Mouse (Mus musculus) cortical plate, adult 2 months (tissue): Measurements from ENCODE around the gene Tmem199. TPM values are rescaled to one million over a fixed set of nuclear protein-coding genes. Genes with fewer than 3 reads are reported as not detected.

ENCODE experiments used
- H3K27ac ChIP-seq: fragments of 200-500 bp; 2 replicates; pipeline ENCODE4 v1.5.1; 2012; ENCODE audit warnings: low read length, control low read depth, inconsistent platforms; ENCODE audit not compliant: insufficient read depth
- H3K4me1 ChIP-seq: fragments of 200-500 bp; 2 replicates; pipeline ENCODE4 v1.6.1; 2011; ENCODE audit warnings: low read length; ENCODE audit not compliant: control insufficient read depth, insufficient read depth
- H3K4me3 ChIP-seq: fragments of 200-500 bp; 2 replicates; pipeline ENCODE4 v1.5.1; 2011; ENCODE audit warnings: mild to moderate bottlenecking, low read length, control low read depth; ENCODE audit not compliant: insufficient read depth
- CTCF ChIP-seq: fragments of 200-500 bp; IDR thresholded peaks from 2 replicates; pipeline ENCODE4 v1.5.1; 2011; ENCODE audit warnings: mild to moderate bottlenecking, control low read depth, low read length; ENCODE audit not compliant: insufficient read depth; ENCODE audit errors: extremely low read depth
- POLR2A ChIP-seq: fragments of 200-500 bp; IDR thresholded peaks from 2 replicates; pipeline ENCODE4 v1.6.1; 2011; ENCODE audit warnings: mild to moderate bottlenecking, low read length, control low read depth; ENCODE audit not compliant: insufficient read depth; ENCODE audit errors: extremely low read depth
- polyA plus RNA-seq: library from polyadenylated mRNA; depleted of rRNA; stranded (reverse); fragments of >200 nt; gene quantifications from 2 replicates; pipeline ENCODE4 v1.2.3, GENCODE M21; 2012

Tmem199 gene
- polyA plus RNA-seq, 1 experiment, result 57.8 TPM

DNA sequence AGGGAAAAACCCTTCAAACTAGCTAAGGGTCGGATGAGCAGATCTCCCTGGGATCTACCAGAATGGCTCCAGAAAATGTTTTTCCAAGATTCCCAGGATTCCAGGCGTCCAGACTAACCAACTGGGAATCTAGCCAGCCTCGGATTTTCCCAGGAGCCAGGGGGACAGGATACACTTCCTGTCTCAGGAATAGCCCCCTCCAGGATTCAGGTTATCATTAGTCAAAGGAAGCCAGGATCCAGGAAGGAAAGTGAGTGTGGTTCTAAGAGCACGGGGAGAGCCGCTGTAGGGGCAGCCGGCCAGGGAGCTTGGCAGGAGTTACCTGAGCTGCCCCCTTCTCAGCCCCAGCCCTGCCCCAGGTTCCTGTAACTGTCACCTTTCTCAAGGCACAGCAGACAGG is 19.1 kb upstream of the Tmem199 start:
- TF ChIP-seq CTCF, result no peak
- TF ChIP-seq POLR2A, result no peak
- H3K4me3 ChIP-seq, result no peak overlapping the region
- peaks cover 3% of the 10 kb centered on the region; the same call in 1 of the 2 replicates for H3K4me1 ChIP-seq
- H3K27ac ChIP-seq, result peak overlapping the region; percentile 15; the same call in 1 of the 2 replicates

DNA sequence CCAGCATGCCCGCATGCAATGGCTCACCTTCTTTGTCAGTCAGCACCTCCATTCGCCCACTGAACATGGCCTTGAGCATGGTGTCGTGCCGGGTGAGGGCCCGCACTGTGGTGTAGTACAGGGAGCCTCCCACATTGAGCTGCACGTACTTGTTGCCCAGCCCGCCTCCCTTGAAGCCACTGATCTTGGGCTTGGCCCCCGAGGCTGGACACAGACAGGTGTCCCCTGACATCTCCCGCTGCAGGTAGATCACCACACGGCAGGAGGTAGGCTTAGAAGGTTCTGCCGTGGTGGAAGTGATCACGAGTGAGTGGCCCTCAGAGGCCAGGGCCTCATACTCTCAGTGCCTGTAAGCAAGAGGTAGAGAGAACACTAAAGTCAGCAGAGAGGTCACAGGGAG is 18.0 kb upstream of the Tmem199 start:
- no peak overlapping the region for H3K27ac ChIP-seq

DNA sequence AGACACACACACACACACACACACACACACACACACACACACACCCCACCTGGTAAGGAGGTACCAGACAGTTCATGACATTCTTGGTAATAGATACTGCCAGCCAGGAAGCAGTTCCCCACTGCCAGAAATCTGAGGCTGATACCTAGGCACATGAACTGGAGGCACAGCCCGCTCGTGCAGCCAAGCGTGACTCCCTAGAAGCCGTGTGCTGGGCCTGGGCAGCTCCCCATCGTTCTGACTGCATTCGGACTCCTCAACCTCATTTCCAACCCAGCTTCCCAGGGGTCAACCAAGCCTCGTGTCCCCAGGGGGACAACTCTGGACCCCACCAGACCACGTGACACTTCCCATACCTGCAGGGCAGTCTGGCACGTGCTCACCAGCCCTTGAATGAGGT is 16.7 kb upstream of the Tmem199 start:
- no peaks in the 10 kb centered on the region for H3K4me1 ChIP-seq
- TF ChIP-seq POLR2A, result no peak
- TF ChIP-seq CTCF, result no peak
- H3K4me3 ChIP-seq, result no peak overlapping the region
- H3K27ac ChIP-seq, result no peak overlapping the region

More for the DNA sequence above, 18.0 kb upstream of the Tmem199 start:
- peaks cover under 1% of the 10 kb centered on the region; the same call in 1 of the 2 replicates for H3K4me1 ChIP-seq
- TF ChIP-seq POLR2A (no peak), CTCF (no peak)
- H3K4me3 ChIP-seq, result no peak overlapping the region

DNA sequence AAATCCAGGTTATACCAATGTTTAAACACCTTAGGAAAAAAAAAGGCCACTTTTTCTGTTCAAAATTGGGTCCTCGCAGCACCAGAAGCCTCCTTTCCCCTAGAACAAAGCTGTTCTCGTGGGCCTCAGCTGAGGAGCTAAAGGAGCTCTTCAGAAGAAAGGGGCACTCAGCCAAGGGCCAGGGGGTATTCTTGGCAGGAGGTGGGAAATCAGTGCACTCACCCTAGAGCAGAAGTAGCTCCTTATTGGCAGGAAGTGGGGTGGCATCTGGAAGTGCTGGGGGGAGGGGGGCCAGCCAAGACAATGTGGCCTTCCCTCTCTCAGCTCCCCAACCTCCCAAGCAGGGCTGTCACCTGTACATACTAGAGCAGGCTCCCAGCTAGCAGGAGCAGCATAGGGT is 12.9 kb upstream of the Tmem199 start:
- Histone ChIP-seq H3K27ac (no peak overlapping the region), H3K4me1 (no peaks in the 10 kb centered on the region), H3K4me3 (no peak overlapping the region)
- no peak for TF ChIP-seq POLR2A

DNA sequence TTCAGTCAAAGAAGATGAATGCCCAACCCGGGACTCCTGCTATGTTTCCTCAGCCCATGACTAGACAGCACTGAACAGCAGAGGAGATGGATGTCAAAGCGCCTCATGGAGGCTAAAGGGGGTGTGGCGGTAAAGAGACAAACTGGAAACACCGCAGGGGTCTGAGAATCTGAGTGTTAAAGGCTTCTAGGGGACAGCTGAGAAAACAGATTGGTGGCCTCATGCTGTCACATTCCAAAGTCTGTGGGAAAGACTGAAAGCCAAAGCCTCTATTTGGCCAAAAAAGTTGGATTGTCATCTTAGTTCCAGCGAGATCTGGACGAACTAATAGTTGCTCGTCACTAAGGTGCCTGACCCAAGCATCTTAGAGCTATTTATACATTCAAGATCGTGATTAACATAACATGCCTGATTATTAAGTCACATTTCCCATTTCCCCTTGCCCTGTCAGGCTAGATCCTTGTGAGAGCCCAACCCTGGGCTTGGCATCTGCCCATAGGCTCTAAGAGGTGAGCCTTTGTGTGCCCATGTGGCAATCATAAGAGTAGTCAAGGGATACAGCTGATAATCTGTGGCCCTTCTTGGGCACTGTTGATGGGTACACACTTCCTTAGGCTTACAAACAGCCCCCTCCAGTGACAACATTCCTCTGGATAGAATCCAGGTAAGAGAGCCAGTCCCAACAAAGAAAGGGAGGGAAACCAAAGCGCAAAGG is 11.4 kb upstream of the Tmem199 start:
- no peak overlapping the region for H3K4me3 ChIP-seq
- no peak for TF ChIP-seq CTCF
- TF ChIP-seq POLR2A, result no peak
- H3K27ac ChIP-seq, result peak overlapping the region; percentile 70
- no peaks in the 10 kb centered on the region for H3K4me1 ChIP-seq

DNA sequence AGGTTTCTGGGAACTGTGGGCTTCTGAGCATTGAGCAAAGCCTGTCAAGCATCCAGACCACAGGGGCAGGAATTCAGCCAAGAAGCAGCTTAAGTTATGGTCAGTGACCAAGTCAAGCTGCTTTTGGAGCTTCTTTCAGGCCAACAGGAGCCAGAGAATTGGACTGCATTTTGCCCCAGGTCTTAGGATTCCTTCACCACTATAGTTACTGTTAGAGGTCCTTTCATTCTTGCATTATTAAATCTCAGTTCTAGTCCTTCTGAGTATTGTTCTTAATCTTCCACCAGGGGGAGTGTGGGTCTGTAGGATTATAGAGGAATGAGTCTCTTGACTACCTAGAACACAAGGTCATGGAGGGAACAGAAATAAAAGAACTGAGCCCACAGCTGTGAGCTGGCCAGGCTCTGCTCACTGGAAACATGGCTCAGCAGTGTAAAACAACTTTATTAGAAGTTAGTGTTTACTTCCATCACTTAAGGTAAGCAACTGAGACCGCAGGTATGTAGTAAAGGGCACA is 10.6 kb upstream of the Tmem199 start:
- Histone ChIP-seq H3K4me3 (no peak overlapping the region), H3K27ac (no peak overlapping the region), H3K4me1 (no peaks in the 10 kb centered on the region)
- TF ChIP-seq CTCF (0 out of 2 replicates have a peak, but pooled peaks have one; percentile 16), POLR2A (no peak)

DNA sequence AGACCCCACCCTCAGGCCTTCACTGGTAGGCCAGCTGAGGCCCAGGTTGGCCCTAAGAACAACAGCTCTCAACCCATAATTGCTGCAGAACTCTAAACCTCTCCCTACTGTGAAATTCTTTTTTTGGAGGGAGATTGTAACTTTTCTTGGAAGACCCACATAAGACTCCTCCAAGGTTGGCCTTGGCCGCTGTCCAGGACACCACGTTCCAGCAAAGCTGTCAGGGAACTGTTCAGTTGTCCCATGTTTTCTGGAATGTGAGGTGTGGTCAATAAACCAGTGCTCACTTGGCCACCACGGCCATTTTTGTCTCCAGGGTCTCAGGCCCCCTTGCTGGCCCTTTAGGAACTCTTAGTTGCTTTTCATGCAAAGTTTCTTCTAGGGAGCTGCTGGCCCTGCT is 9.9 kb upstream of the Tmem199 start:
- Histone ChIP-seq H3K27ac (no peak overlapping the region), H3K4me1 (no peaks in the 10 kb centered on the region), H3K4me3 (no peak overlapping the region)
- no peak for TF ChIP-seq CTCF
- TF ChIP-seq POLR2A, result no peak

DNA sequence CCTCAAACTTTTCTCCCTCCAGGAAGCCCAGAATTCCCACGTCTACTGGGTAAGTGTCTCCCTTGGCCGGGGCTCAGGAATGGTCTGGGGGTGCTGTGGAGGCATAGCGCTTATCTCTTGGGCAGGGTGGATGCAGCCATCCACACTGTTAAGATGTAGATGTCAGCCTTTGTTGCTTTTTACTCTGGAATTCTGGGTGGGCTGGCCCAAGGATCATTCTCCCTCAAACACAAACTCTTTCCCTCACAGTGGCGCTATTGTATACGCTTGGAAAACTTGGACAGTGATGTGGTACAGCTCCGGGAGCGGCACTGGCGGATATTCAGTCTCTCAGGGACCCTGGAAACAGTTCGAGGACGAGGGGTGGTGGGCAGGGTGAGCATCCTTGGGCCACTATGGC is 7.0 kb upstream of the Tmem199 start:
- TF ChIP-seq CTCF (no peak), POLR2A (no peak)
- H3K27ac ChIP-seq, result no peak overlapping the region
- H3K4me1 ChIP-seq, result no peaks in the 10 kb centered on the region
- H3K4me3 ChIP-seq, result no peak overlapping the region

DNA sequence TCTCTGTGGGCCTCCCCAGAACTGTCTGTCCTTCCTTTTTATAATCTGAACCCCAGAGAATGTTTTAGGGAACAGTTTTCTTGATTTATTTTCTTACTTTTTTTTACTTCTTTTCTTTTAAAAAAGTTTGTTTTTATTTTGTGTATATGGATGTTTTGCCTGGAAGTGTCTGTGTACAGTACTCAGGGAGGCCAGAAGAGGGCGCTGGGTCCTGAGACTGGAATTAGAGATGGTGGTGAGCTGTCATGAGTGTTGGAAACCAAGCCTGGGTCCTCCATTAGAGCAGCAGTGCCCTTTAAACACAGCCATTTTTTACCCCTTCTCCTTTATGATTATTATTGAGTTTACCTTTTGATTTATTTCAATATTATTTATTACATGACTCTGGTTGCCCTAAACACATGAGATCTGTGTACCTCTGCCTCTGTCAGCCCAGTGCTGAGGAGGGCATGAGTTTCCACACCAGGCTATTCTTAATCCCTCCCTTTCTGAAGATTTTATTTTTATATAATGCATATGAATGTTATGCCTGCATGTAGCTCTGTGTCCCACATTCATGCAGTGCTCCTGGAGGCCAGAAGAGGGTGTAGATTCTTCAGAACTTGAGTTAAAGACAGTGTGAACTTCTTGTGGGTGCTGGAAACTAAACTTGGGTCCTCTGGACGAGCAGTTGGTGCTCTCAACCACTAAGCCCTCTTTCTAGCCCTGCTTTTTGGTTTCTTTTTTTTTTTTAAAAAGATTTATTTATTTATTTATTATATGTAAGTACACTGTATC is 3.8 kb upstream of the Tmem199 start:
- H3K4me3 ChIP-seq, result no peak overlapping the region
- H3K27ac ChIP-seq, result no peak overlapping the region
- H3K4me1 ChIP-seq, result peaks cover 5% of the 10 kb centered on the region; the same call in 1 of the 2 replicates
- TF ChIP-seq CTCF (no peak), POLR2A (no peak)

DNA sequence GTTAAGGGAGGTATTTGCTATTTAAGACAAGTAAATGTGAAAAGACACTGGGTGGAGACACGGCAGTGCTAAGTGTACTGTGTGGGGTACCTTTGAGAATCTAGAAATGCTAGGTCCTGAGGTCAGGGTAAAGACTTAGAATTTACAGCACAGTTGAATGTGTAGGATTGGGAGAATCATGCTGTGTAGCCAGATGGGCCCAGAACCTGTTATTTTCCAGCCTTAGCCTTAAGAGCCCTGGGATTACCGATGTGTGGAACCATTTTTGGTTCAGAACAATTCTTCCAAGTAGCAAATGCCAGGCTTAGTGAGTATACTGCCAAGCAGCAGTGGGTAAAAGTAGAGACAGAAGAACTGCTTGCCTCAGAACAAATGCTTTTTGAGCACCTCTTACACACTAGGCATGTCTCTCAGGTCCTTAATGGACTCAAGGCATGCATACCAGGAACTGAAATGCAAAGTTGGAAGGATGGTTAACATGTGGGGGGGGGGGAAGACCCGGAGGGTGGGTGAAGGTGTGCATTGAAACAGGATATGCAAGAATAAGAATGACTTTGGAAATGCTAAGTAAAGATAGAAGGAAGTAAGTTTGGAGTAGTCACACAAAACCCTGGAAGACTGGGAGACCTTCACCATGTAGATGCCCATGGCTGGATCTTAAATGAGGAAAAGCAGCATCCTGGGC is 1.3 kb upstream of the Tmem199 start:
- peaks cover 5% of the 10 kb centered on the region; the same call in 1 of the 2 replicates for H3K4me1 ChIP-seq
- H3K4me3 ChIP-seq, result peak overlapping the region; percentile 52; the same call in 1 of the 2 replicates
- no peak for TF ChIP-seq CTCF
- TF ChIP-seq POLR2A, result no peak
- H3K27ac ChIP-seq, result no peak overlapping the region
